Mouse (Mus musculus) cerebellum, adult 11 months (tissue): ENCODE results near the gene Terb1.
A peak's percentile ranks its signal among the peaks of the same experiment; 100 is the strongest.

Experiments
- DNase-seq: peaks from one replicate; pipeline ENCODE4 v3.0.0; 2022

The Terb1 gene

DNA sequence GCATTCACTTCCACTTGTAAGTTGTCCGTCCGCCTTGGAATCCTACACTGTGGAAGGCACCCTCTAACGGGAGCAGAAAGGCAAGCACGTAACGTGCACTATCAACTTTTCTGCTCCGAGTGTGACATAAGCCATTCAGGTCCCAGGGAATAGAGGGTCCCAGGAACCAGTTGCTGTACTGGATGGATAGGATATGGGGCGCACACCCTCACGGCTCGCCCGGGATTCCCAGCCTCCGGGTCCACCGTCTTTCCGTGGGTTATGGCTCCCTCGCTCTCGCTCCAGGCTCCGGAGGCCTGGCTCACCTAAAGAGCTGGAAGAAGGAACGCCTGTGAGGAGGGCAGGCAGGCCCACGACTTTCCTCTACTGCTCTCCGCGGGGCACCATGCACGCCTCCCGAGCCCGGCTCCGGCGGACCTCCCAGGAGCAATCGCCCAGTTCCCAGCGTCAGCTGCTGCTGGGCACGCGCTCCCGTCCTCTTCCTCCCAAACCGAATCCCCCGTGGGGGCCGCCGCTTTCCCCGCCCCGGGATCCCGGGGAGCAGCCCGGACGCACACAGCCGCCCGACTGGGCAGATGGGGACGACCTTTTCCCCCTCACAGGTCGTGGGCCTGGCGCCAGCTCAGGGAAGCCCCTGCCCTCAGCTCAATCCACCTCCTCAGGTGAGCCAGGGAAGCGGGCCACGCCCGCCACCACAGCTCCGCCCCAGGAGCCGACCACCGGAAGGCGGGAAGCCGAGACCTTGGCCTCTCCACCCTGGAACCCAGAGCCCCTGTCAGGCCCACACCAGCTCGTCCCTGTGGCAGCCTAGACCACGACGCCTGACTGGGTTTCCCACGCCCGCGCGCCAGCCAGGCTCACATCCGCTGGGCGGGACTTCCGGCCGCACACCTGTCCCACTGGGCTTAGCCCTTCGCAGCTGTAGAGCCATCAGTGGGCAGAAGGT, at the start of gene Terb1:
Gene Terb1 (minus strand): TSS at position 850 of the 946 bp plus-strand sequence.
- peak; percentile 35 for DNase-seq

DNA sequence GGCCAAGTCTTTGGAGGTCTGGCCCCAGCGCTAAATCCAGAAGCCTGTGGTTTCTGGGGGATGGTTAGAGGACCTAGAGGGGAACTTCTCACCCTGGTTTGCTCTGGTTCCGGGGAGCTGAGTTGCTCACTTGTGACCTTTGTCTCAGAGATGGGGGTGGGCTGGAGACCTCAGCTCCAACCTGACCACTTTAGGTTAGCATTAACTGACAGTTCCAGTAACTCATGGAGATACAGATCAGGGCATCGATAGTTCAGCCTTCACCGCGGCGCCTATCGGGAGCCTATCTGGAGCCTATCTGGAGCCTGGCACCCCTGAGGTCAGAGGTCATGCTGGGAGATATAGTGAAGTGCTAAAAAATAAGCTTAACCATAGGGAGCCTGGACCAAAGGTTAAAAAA, 47.5 kb upstream of the Terb1 start:
- DNase-seq = no peak

DNA sequence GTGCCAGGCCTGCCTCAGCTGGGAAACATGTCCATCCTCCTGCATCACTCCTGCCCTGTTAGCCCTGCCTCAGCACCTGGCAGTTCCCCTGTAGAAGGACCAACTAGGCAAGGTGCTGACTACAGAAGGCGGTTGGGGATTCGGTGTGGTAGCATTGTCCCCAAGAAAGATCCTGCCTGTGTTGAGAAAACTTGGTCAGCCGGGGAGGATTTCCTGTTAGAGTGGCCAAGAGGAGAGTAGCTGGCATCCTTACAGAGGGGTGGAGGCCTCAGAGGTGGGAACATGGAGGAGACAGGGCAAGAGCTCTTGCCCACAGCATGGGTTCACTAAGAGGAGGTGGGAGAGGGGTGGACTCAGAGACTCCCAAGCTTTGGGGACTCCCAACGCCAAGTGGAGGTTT, 45.5 kb upstream of the Terb1 start:
- no peak for DNase-seq

DNA sequence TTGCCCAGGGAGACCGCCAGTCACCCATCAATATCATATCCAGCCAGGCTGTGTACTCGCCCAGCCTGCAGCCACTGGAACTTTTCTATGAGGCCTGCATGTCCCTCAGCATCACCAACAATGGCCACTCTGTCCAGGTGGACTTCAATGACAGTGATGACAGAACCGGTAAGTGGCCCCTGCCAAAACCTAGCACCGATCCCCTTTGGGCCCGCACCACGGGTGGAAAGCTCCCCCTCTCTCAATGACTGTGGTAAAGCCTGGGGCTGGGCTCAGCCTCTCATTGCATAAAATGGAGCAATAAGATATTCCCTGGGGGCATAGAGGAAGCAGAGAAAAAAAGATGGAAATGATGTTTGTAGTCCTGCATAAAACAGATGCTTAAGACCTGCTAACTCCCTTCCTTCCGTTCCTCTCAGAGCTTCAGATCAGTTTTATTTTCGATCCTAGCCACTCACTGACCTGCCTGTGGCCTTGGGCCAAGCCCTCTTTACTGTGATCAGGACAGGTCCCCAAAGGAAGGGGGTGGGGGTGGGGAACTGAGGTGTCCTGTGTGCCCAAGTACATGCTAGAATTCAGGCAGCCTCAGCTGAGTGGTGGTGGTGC, 33.8 kb upstream of the Terb1 start:
- no peak for DNase-seq

DNA sequence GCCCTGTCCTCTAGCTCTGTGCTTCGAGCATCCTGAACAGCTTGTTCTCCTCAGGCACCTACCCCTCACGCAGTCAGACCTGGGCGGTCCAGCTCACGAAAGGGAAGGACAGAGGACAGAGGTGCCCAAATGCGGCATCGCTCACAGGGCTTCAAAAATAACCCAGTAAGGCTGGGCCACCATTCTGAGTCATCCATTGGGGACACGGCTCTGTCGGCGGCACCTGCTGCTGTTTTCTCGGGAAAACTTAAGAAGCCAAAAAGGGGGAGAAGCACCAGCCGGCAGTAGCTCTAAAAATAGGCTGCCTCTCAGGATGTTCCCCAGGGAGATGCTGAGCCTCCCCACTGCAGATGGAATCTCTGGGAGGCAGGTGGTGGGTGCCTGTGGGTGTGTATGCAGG, 32.5 kb upstream of the Terb1 start:
- DNase-seq = no peak

DNA sequence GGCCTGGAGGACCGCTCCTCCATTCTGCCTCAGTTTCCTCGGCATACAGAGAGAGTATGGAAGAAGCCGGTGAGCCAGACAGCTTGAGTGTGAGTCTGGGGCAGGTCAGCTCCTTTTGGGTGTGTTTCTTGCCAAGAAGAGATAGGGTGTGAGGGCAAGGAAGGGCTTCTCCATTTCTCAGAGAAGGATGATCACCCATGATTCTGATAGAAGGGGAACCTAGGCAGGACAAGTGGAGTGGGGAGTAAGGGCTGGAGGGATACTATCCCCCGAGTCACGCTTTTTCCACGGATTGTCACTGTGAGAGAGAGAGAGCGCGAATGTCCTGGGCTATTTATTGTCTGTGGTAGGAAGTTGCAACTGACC, 31.8 kb upstream of the Terb1 start:
- DNase-seq = no peak

DNA sequence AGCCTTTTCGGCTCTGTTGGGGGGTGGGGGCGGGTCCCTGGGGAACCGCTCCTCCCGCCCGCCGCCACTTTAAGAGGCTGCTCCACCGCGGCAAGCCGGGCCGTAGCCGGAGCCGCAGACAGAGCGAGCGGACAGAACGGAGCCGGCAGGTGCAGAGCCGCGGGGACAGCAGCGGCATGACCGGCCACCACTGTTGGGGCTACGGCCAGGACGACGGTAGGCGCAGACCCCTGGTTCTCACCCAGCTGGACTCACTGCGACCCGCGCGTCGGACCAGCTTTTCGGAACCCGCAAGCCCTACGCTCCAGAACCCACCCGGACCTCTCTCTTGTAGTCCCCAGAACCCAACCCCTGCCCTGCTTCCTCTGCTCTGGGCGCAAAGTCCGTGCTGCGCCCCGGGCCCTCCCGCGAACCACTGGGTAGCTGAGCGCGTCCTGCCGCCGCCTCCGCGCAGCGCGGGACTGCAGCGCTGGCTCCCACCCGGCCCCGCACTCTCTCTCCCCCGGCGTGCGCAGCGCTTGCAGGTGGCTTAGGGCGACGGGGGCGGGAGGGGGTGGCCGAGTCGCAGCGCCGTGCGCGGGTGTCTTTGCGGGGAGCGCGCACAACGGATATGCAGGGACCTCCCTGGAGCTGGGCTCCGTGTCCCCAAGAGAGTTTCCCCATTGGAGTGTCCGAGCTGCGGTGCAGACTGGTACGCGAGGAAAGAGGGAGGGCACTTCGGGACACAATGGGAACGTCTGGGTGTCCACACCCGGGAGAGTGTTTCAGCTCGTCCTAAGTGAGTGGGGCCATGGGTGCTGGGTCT, 31.2 kb upstream of the Terb1 start:
- peak; percentile 48 for DNase-seq

DNA sequence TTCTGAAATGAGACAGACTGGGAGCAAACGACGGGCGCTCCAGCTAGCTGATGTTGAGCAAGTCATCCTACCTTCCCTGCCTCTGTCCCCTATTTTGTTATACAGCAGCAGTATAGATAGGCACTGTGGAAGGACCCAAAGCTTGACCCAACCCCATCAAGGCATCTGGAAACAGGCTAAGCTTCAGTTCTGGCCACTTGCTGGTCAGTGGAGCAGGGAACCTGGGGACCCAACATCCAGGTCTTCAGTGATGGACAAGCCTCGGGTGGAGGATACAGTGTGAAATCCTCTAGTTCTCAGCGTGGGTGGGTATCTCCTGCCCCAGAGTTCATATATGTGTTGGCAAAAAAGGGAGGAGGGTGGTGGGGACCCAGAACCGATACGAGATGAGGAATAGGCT, 30.5 kb upstream of the Terb1 start:
- DNase-seq = no peak

DNA sequence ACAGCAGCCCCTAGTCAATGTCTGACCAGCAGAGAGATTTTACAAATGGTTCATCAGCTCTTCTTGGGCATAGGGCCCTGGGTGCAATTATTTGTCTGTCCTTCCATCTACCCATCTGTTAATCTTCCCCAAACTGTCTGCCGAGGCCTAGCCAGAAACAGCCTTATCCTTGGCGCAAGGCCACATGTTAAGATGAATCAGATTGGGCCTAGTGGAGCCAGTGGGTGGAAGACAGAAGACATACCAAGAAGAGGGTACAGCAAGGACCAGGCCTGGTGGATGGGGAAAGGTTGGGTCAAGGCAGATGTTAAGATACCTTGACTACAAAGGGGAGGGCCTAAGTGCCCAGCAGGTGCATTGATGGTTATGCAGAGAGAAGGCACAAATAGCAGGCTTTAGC, 29.9 kb upstream of the Terb1 start:
- DNase-seq = no peak

DNA sequence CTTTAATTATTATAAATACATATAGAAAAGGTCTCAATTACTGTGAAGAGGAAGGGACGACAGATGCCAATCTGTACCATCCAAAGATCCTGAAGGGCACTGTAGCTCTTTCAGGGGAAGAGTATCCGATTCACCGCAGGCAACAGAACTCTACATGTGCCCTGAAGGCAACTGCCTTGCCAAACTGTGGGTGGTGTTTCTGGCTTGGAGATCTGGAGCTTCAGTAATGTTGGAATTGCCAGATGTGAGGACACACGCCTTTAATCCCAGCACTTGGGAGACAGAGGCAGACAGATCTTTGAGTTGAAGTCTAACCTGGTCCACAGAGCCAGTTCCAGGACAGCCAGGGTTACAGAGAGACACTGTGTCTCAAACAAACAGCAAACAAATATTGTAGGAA, 29.2 kb upstream of the Terb1 start:
- DNase-seq = no peak

DNA sequence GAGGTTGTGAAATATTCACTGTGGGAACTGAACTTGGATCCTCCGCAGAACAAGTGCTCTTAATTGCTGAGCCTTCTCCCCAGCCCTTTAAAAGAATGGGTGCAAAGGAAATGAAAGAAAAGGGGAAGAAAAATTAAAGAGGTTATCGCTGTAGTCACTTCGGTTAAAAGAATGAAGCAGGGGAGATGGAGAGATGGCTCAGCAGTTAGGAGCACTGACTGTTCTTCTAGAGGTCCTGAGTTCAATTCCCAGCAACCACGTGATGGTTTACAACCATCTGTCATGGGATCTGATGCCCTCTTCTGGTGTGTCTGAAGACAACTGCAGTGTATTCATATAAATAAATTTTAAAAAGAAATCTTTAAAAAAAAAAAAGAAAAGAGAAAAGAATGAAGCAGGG, 26.3 kb upstream of the Terb1 start:
- no peak for DNase-seq

DNA sequence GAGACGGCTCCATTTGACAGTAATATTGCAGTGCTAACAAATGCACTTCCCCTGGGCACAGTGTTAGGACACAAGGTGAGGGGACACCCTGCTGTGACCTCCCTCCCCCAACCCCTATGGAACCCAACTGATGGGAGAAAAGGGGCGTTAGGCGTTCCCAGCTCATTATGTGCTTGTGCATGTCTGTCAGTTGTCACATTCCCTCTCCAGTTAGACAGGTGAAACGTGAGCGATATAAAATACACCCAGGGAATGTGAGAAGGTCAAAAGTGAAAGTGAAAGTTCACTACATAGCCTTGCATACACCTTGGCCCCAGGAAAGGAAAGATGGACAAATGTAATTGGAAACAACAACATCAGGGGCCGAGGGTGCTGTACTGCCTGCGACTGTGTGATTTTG, 25.7 kb upstream of the Terb1 start:
- DNase-seq = no peak

DNA sequence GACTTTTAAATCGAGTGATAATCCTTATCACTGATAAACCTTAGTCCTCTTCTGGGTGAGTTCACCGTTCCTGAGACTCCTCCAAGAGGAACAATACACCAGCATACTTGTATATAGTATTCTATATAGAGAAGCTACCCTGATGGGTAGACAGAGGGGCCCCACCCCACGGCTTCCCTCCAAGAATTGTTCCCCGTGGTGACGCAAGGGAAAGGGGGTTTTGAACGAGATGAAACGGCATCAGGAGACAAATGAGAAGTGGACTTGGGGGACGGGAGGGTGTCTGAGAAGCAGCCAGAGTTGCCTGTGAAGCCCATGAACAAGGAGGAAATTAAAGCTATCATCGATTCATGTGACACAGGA, 25.1 kb upstream of the Terb1 start:
- DNase-seq = peak; percentile 50

DNA sequence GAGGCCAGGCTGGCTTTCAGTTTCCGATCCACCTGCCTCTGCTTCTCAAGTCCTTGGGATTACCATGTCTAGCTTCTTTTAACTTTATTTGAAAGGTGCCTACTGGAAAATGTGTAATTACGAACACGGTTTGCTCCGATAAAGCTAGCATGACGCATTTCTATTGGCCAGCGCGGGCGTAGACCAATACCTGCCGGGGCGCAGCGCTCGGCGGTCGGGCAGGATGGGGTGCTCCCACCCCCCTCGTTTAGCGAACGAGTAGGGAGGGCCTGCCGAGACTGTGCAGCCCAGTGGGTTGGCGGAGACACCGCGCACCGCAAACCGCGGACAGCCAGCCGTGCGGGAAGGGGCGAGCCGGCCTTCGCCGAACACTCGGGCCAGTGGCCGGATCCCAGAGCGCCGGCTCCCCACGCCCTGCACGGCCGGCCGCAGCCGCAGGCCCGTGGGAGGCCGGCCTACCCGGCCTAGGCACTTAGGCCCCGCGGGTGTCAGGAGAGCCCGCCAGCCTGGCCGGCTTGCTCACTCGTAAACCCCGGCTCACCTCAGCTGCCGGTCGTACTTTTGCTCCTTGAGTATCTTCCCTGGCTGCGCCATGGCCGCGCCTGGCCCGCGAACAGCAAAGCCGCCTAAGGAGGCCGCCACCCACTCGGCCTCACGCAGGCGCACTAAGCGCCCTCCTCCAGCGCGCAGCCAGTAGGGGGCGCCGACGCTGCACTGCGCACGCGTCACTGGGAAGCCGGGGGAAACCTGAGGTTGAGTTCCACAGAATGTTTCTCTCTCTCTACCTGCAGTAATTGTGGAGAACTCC, 24.5 kb upstream of the Terb1 start, which contains the start of the genes Nae1 and Car7:
Gene Nae1 (minus strand): TSS at position 667 of the 808 bp plus-strand sequence.
Gene Car7 (plus strand): TSS at position 719 of the 808 bp plus-strand sequence.
- DNase-seq = peak; percentile 95

DNA sequence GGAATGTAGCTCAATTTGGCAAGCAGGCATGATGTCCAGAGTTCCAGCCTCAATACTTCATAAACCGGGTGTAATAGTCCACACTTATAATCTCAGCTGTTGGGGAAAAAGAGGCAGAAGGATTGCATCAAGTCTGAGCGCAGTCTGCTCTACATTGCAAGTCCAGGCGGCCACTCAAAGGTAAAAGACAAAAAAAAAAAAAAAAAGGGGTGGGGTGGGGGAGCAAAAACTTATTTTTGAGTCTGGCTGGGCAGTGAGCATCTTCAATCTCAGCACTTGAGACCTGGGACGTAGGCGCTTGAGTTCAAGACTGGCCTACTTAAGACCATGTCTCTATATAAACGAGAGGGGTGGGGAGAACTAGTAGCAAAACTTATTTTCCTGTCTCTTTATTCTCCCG, 23.8 kb upstream of the Terb1 start:
- DNase-seq = no peak

DNA sequence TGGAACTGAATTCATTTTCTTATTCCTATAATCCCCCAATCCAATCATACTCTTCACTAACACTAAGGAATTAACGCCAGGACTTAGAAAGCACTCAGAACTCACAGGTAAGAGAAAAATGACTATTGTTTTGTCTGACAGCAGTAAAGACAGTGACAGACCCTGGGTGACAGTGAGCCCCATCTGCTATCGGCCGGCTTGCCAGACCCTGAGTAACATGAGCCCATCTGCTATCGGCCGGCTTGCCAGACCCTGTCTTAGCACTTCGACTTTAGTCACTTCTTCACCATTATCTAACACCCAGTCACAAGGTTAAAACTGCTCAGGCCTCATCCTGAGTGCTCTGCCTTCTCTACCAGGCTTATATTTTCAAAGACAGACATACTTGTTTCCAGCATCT, 20.0 kb upstream of the Terb1 start:
- peak; percentile 79 for DNase-seq

DNA sequence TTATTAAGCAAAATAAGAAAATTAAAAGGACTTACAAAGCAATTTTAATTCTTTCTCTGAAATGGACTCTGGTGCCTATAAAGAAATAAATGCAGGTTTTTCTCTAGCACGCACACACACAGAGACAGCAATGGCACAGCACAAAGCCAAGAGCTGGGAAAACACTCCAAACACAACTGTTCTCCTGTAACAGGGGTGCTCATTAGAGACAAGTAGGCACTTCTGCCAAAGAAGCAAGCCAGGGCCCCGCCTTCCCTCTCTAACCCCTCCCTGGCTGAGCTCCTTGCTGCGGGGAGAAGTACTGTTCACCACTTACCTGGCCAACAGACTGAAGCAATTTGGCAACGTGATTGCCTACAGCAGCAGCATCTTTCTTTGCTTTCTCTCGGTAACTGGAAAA, 8.2 kb upstream of the Terb1 start:
- DNase-seq = no peak

DNA sequence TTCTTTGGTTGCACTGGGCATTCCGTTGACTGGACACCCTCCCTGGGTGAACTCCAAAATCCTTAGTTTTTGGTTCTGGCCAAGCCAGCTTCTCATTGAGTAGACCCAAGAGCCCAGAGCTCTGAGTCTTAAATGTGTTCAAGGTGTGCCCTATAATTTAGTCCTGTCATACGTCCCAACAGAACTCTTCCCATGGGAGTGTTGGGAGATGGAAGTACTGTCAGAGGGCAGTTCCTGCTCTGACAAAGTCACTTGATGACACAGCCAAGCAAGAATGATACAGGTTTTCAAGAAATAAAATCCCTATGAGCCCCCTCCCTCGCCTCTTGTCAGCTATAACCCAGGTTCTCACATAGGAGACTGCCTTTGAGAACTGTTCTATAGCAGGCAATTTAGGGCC, 424 bp upstream of the Terb1 start:
- no peak for DNase-seq

DNA sequence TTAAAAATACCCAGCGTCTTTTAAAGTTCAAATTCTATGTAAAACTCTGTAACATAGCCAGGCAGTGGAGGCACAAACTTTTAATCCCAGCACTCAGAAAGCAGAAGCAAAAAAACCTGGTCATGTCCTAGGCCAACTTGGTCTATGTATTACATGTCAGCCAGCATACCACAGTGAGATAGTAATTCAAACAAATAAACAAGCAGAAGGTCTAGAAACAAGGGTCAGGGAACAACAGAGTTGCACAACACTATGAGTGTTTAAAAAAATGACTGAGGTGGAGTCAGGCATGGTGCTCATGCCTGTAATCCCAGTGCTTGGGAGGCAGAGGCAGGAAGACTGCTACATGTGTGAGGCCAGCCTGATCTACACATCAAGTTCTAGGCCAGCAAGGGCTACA, 30.6 kb downstream of the Terb1 start:
- DNase-seq = no peak

DNA sequence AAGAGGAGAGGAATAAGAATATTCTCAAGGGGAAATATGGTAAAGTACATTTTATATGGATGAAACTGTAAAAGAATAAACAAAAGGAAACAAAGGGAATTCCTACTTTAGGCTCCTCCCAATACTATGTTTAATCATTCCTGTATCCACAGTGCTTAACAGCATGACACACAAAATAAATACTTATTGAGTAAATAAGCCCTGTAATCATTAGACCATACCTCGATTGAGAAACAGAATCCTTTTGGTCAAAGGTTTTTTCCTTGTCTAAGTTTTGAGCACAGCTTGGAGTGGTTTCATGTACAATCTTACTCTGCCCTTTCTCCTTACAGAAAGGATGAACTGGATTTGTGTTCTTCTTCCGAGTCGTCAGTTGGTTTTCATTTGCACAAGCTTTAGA, 37.2 kb downstream of the Terb1 start:
- DNase-seq = no peak

DNA sequence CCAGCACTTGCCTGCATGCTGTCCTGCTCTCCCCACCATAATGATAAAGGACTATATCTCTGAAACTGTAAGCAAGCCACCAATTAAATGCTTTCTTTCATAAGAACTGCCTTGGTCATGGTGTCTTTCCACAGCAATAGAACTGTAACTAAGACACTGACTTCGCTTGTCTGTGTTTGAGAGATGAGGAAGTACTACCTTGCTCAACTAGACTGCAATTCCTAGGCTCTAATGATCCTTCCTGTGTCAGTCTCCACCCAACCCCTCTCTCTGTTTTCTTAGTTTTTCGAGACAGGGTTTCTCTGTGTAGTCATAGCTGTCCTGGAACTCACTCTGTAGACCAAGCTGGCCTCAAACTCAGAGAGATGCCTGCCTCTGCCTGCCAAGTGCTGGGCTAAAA, 42.2 kb downstream of the Terb1 start:
- no peak for DNase-seq

DNA sequence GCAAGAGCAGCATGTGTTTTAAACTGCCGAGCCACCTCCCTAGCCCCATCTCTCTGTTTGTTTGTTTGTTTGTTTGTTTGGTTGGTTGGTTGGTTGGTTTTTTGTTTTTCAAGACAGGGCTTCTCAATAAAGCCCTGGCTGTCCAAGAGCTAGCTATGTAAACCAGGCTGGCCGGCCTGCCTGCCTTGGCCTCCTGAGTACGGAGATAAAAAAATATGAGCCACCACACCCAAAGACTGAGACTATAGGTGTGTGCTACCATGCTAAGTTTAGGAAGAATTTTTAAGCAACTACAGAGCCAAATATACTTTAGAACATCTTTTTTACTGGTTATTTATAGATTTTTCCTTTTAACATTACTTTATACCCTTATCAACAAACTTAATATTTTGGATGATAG, 57.5 kb downstream of the Terb1 start:
- no peak for DNase-seq

DNA sequence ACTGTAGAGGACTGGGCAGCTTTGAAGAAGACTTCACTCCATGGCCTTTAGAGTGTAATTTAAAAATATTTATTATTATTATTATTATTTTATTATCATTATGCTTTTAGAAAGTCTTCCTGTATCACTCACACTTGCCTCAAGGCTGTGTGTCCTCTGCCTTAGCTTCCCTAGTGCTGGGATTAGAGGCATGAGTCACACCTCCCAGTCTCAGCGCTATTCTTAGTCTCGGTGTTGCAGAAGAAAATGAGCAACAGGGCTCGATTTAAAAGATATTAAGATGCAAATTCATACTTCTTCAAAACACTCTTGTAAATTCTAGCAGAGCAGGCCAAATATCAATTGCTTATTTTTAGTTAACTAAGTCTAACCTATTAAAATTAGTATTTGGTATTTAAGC, 60.9 kb downstream of the Terb1 start:
- no peak for DNase-seq
